ENCODE assay signal across 10 mouse cellular contexts in genomic region chr12:66470868-66471267, GRCm38 (mm10).
DNase-seq lines count a peak whose midpoint lies in the region; ATAC-seq lines count a peak whose summit lies in the region.
"Had no signal": no experiment of that assay in that cellular context is flagged by ENCODE, and none has a peak within 500 bp of the region (broad histone marks: within the 10 kb centered on the region; RNA-seq: fewer than 3 reads in every experiment).

No protein-coding gene starts in this region.

- DNase-seq in midbrain, embryonic 11.5 days (ENCODE audit: low spot score, missing footprints): no peak
- DNase-seq in midbrain, embryonic 10.5 days (ENCODE audit: low spot score): no peak
- peak; percentile 79 for DNase-seq in embryonic facial prominence, embryonic 14.5 days (ENCODE audit: low spot score)
- no peak for DNase-seq in spleen, adult 18-20 months
- DNase-seq: heart, adult 11 months; thymus, postnatal 25 days had no signal

- ATAC-seq in midbrain, embryonic 11.5 days (ENCODE audit: low FRiP score): peak; percentile 59; the same call in 1 of the 2 replicates
- 0 out of 2 replicates have a peak, but pooled peaks have one; percentile 53 for ATAC-seq in embryonic facial prominence, embryonic 14.5 days (ENCODE audit: low read depth)
- peak; percentile 84 for ATAC-seq in hindbrain, embryonic 16.5 days
- peak; percentile 79; the same call in 1 of the 2 replicates for ATAC-seq in neural tube, embryonic 13.5 days (ENCODE audit: low read depth)
- no peak for ATAC-seq in kidney, embryonic 14.5 days (ENCODE audit: low FRiP score, low TSS enrichment)

- H3K4me1 ChIP-seq in midbrain, embryonic 11.5 days (ENCODE audit: control insufficient read depth, insufficient read depth, low read length): peaks cover 4% of the 10 kb centered on the region; the same call in 1 of the 2 replicates
- H3K4me1 ChIP-seq in midbrain, embryonic 10.5 days: peaks cover 16% of the 10 kb centered on the region
- H3K4me1 ChIP-seq in embryonic facial prominence, embryonic 14.5 days (ENCODE audit: control insufficient read depth, insufficient read depth, low read length): no peaks in the 10 kb centered on the region
- H3K4me1 ChIP-seq in hindbrain, embryonic 16.5 days (ENCODE audit: control insufficient read depth, insufficient read depth, low read depth, low read length): no peaks in the 10 kb centered on the region
- H3K4me1 ChIP-seq in neural tube, embryonic 13.5 days (replicated peaks): peaks cover 8% of the 10 kb centered on the region
- no peaks in the 10 kb centered on the region for H3K4me1 ChIP-seq in kidney, embryonic 14.5 days (ENCODE audit: control insufficient read depth, insufficient read depth, low read length)
- H3K4me1 ChIP-seq: limb, embryonic 12.5 days had no signal

- H3K4me3 ChIP-seq in midbrain, embryonic 11.5 days (ENCODE audit: low read depth, low read length): no peak overlapping the region
- H3K4me3 ChIP-seq in midbrain, embryonic 10.5 days: no peak overlapping the region
- no peak overlapping the region for H3K4me3 ChIP-seq in embryonic facial prominence, embryonic 14.5 days (ENCODE audit: low read depth, low read length)
- no peak overlapping the region for H3K4me3 ChIP-seq in hindbrain, embryonic 16.5 days (ENCODE audit: low read length)
- no peak overlapping the region for H3K4me3 ChIP-seq in neural tube, embryonic 13.5 days
- H3K4me3 ChIP-seq in kidney, embryonic 14.5 days (ENCODE audit: low read length): no peak overlapping the region
- H3K4me3 ChIP-seq: limb, embryonic 12.5 days had no signal

- WGBS in midbrain, embryonic 11.5 days: 43% methylated on average over 4 of the region's 4 CpGs
- 58% methylated on average over 4 of the region's 4 CpGs for WGBS in midbrain, embryonic 10.5 days
- WGBS in embryonic facial prominence, embryonic 14.5 days: 34% methylated on average over 4 of the region's 4 CpGs
- 23% methylated on average over 4 of the region's 4 CpGs for WGBS in hindbrain, embryonic 16.5 days
- 18% methylated on average over 4 of the region's 4 CpGs for WGBS in neural tube, embryonic 13.5 days
- WGBS in kidney, embryonic 14.5 days: 57% methylated on average over 4 of the region's 4 CpGs

- no peaks in the 10 kb centered on the region for H3K27me3 ChIP-seq in midbrain, embryonic 11.5 days (ENCODE audit: control insufficient read depth, insufficient read depth, low read length)
- H3K27me3 ChIP-seq in midbrain, embryonic 10.5 days (ENCODE audit: low read depth, poor library complexity, severe bottlenecking): no peaks in the 10 kb centered on the region
- H3K27me3 ChIP-seq in embryonic facial prominence, embryonic 14.5 days (replicated peaks; ENCODE audit: control insufficient read depth, insufficient read depth, low read length): no peaks in the 10 kb centered on the region
- H3K27me3 ChIP-seq in hindbrain, embryonic 16.5 days (replicated peaks; ENCODE audit: control insufficient read depth, insufficient read depth, low read length): no peaks in the 10 kb centered on the region
- no peaks in the 10 kb centered on the region for H3K27me3 ChIP-seq in neural tube, embryonic 13.5 days
- H3K27me3 ChIP-seq in kidney, embryonic 14.5 days (ENCODE audit: control insufficient read depth, insufficient read depth, low read length): no peaks in the 10 kb centered on the region
- H3K27me3 ChIP-seq: limb, embryonic 12.5 days had no signal

- H3K27ac ChIP-seq in midbrain, embryonic 11.5 days (ENCODE audit: low read depth, low read length): no peak overlapping the region
- no peak overlapping the region for H3K27ac ChIP-seq in midbrain, embryonic 10.5 days (replicated peaks)
- 0 out of 2 replicates have a peak overlapping the region, but pooled peaks have one; percentile 21 for H3K27ac ChIP-seq in embryonic facial prominence, embryonic 14.5 days (replicated peaks; ENCODE audit: low read depth, low read length)
- H3K27ac ChIP-seq in hindbrain, embryonic 16.5 days (ENCODE audit: low read depth, low read length): no peak overlapping the region
- H3K27ac ChIP-seq in neural tube, embryonic 13.5 days (replicated peaks): no peak overlapping the region; the same call in 1 of the 2 replicates
- H3K27ac ChIP-seq in kidney, embryonic 14.5 days (ENCODE audit: low read depth, low read length): no peak overlapping the region
- H3K27ac ChIP-seq: limb, embryonic 12.5 days had no signal

- H3K9ac ChIP-seq in midbrain, embryonic 11.5 days (ENCODE audit: low read length): no peak overlapping the region
- no peak overlapping the region for H3K9ac ChIP-seq in embryonic facial prominence, embryonic 14.5 days (ENCODE audit: low read depth, low read length)
- no peak overlapping the region for H3K9ac ChIP-seq in hindbrain, embryonic 16.5 days (ENCODE audit: low read depth, low read length)
- H3K9ac ChIP-seq in neural tube, embryonic 13.5 days: no peak overlapping the region
- no peak overlapping the region for H3K9ac ChIP-seq in kidney, embryonic 14.5 days (ENCODE audit: low read depth, low read length)
- H3K9ac ChIP-seq: limb, embryonic 12.5 days had no signal

- no peaks in the 10 kb centered on the region for H3K9me3 ChIP-seq in midbrain, embryonic 11.5 days (ENCODE audit: control insufficient read depth, low read length)
- no peaks in the 10 kb centered on the region for H3K9me3 ChIP-seq in midbrain, embryonic 10.5 days (replicated peaks)
- H3K9me3 ChIP-seq in embryonic facial prominence, embryonic 14.5 days (ENCODE audit: control insufficient read depth, low read length): no peaks in the 10 kb centered on the region
- no peaks in the 10 kb centered on the region for H3K9me3 ChIP-seq in hindbrain, embryonic 16.5 days (ENCODE audit: control insufficient read depth, low read length)
- no peaks in the 10 kb centered on the region for H3K9me3 ChIP-seq in neural tube, embryonic 13.5 days
- H3K9me3 ChIP-seq in kidney, embryonic 14.5 days (ENCODE audit: control insufficient read depth, low read length): no peaks in the 10 kb centered on the region
- H3K9me3 ChIP-seq: limb, embryonic 12.5 days had no signal

- no peaks in the 10 kb centered on the region for H3K36me3 ChIP-seq in midbrain, embryonic 11.5 days (ENCODE audit: control insufficient read depth, insufficient read depth, low read length)
- no peaks in the 10 kb centered on the region for H3K36me3 ChIP-seq in midbrain, embryonic 10.5 days
- H3K36me3 ChIP-seq in embryonic facial prominence, embryonic 14.5 days (ENCODE audit: control insufficient read depth, insufficient read depth, low read length): no peaks in the 10 kb centered on the region
- H3K36me3 ChIP-seq in hindbrain, embryonic 16.5 days (ENCODE audit: control insufficient read depth, insufficient read depth, low read length): no peaks in the 10 kb centered on the region
- H3K36me3 ChIP-seq in neural tube, embryonic 13.5 days: no peaks in the 10 kb centered on the region
- no peaks in the 10 kb centered on the region for H3K36me3 ChIP-seq in kidney, embryonic 14.5 days (ENCODE audit: control insufficient read depth, insufficient read depth, low read length)
- H3K36me3 ChIP-seq: limb, embryonic 12.5 days had no signal

- no peak overlapping the region for H3K4me2 ChIP-seq in midbrain, embryonic 11.5 days
- H3K4me2 ChIP-seq in embryonic facial prominence, embryonic 14.5 days (ENCODE audit: low read depth, low read length): no peak overlapping the region
- H3K4me2 ChIP-seq in hindbrain, embryonic 16.5 days (ENCODE audit: low read length): no peak overlapping the region
- H3K4me2 ChIP-seq in neural tube, embryonic 13.5 days: peak overlapping the region; percentile 38
- H3K4me2 ChIP-seq in kidney, embryonic 14.5 days (replicated peaks; ENCODE audit: low read depth, low read length): no peak overlapping the region
- H3K4me2 ChIP-seq: limb, embryonic 12.5 days had no signal
